Mouse (Mus musculus) layer of hippocampus, adult 18-20 months (tissue): Measurements from ENCODE around the gene Ldb2. TPM values are rescaled to one million over a fixed set of nuclear protein-coding genes. Genes with fewer than 3 reads are reported as not detected.

Experiments
- DNase-seq, 2 experiments: peaks; one replicate each; pipeline ENCODE4 v3.0.0; 2022; ENCODE audit warnings: low spot score in 2 of 2
- total RNA-seq, 2 experiments: library from RNA; stranded (reverse); gene quantifications; 2 replicates each; pipeline ENCODE4 v1.2.3; 2021

The Ldb2 gene
- total RNA-seq, 2 experiments from 2014 or later = 43.5 TPM

DNA sequence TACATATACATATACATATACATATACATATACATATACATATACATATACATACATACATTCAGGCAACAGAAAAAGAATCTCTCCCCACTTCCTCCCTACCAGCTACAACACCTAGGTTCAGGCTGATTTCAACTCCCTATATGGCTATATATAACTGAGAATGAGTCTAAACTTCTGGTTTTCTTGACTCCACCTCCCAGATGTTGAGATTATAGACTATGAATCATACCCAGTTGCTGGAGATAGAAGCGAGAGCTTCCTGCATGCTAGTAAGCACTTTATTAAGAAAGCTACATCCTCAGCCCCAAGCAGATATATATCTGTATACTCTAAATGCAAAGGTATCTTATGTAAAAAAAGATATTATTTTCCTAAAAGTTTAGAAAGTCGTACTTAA lies 74.0 kb downstream of the Ldb2 start:
- DNase-seq = no peak

DNA sequence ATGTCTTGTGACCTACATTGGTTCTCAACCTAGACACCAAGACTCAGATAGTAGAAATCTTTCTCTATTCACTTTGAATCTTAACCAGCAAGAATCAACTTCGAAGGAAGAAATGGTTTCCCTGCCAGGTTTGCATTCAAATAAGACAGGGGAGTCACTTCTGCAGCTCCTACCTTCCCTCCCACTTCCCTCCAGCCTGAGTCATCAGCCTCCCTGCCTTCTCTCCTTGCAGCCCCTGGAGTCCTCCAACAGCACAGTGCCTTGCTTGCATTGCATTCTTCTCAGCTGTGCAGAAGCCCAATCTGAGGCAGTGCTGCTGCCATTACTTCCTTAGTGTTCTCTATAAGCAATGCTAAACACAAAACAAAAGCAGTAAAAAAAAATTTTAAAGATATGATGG lies 79.6 kb downstream of the Ldb2 start:
- DNase-seq = no peak

DNA sequence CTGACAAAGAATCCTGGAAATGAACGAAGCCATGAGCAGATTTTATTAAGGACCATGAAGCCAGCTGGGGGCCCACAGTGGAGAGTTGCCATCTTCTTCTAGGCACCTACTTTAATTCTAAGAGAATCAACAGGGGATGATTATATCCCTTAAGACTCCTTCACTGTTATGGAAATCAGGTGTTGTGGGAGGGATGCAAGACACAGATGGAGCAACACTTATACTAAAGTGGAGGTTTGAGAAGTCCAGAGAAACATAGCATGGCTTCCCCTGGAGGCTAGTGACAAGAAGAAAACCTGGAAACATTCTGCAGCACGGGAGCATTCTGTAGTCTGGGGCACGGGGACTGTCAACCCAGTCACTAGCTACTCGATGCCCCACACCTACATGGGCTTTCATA lies 85.0 kb downstream of the Ldb2 start:
- no peak for DNase-seq

DNA sequence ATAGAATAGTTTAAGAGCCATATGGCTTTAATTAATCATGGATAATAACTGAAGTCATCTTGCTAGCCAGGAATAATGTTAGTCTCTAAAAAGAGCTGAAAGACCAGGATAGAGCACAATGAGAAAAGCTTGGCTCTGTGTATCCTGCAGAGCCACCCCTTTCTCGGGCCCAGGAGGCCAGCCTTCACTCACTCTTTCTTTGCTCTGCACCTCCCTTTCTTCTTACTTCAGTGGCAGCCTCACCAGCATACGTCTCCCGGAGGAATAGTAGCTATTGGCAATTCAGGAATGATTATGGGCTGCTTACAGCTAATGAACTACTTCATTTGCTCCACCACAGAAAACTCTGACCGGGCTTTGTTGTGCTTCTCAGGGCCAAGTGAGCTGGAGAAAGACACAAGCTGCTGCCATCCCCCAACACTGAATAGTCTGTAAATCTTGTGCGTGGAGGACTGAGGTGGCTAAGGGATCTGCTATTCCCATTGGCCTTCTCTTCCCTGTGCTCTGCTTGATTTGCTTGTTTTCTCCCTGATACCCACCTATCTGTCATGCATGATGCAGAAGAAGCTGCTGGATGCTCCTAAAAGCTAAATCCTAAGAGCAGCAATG lies 86.2 kb downstream of the Ldb2 start:
- no peak for DNase-seq

DNA sequence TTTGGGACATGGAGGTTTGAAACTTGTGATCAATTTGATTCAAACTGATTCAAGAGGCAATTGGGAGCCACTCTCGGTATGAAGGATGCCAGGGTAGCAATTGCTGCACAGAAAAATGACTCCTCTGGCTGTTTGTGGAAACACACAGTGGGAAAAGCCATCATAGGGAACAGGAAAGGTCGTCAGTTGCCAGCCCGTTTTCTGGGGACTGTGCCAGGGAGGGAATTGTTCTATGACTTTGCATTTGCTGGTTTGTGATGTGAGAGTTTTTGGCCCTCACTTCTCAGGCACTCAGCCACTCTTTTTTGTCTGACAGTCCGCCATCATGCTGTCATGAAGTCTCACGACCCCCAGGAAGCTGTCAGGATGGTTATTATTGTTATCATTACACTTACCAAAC lies 88.3 kb downstream of the Ldb2 start:
- DNase-seq = no peak

DNA sequence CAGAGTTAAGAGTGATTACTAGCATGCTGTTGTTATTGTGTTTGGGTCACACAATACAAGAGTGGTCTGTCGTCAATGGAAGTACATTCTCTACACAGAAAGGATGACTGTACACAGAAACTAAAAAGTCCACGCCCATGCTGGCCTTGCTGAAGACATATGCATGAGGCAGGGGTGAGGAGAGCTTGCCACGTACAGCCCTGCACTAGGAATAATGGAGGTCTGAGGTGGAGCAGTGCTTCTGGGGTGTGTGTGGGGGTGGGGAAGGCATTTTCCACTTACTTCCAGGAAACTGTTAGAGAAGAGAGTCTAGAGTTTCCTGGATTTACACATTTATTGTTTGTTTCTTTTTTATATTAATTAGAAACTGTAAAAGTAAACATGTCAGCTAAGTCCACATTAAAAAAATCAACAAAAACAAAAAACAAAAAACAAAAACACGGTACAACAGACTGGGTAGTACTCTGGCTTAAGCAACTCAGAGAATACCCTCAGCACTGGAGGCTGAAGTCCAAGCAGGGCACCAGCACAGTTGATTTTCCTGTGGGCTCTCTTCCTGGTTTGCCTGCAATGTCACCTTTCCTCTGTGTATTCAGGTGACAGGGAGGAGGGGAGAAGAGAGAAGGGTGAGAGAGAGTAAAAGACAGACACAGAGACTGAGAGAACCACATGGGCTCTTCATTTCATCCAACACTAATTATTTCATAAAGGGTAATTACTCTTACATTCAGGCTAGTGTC lies 89.2 kb downstream of the Ldb2 start:
- no peak for DNase-seq

DNA sequence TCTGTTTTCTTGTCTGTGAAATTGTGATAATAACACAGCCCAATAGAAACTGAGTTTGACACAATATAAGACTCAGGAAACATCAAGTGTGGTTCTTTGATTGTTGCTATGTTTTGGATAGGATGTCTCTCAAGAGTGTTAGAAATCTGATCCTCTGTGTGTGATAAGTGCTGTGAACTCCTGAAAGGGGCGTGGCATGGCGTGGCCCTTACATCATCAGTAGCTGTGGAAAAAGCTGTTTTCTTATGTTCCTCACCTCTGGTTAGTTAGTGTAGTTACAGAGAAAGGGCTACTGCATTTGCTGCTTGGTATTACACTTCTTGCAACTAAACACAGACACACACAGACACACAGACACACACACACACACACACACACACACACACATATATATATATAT lies 90.2 kb downstream of the Ldb2 start:
- DNase-seq = no peak

DNA sequence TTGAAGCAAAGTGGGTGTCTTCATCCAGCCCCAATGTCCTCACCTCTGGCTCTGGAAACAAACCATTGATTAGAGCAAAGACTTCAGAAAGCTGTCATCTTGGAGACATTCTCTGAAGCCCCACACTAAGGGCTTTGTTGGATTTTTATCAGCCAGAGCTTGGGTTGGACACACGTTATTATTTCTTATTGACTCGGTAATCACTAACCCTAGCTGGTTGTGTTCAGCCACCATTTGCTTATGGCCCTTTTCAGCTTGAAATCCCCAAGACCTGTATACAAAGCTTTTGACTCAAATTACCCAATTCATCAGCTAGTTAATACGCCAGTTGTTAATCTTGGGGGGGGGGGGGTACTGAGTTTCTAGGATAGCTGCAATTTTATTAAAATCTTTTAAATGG lies 91.5 kb downstream of the Ldb2 start:
- no peak for DNase-seq

DNA sequence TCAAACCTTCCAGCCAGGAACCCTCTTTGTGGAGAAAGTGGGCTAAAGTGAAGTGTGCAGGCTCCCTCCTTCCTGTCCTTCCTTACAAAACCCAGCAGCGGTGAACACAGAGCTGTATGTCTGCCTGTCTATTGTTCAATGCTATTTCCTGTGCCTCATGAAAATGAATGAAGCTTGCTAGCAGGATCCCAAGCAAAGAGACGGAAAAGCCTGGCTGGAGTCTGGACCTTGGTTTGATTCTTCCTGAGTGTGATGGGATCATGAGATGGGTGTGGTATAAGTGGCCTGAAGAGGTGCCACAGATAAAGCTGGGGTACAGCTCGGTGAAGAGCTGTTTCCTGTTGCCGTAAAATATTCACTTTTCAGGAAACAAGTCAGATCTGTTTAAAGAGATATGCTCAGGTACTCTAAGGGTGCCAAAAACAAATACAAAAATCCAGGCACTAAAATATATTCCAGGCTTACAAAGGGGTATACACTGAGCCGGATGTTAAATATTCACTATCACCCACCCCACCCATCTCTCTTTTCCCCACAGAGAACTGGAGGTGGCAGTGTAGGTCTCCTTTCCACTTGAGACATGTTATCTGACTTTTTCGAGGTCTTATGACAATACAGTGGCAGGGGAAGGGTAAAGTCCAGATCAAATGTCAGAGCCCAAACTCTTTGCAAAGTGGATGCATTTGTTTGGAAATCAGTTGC lies 92.3 kb downstream of the Ldb2 start:
- no peak for DNase-seq

DNA sequence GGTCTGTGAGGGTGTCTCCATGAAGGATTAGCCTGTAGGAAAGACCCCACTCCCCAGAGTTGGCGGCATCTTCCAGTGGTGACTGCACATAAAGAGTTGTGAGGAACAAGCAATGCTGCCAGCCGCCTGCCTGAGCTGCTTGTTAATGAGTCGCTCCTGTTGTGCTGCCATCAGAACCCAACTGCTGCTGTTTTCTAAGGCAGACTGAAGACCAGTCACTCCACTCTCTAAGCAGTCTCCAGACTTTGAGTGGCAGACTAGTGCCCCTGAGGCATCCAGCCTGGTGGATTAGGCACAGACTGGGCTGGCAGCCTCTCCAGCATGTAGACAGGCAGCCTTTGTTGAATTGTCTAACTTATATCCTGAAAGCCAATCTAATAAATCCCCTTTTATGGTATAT lies 101.5 kb downstream of the Ldb2 start:
- DNase-seq = peak in 1 of 2 experiments; percentile 31

DNA sequence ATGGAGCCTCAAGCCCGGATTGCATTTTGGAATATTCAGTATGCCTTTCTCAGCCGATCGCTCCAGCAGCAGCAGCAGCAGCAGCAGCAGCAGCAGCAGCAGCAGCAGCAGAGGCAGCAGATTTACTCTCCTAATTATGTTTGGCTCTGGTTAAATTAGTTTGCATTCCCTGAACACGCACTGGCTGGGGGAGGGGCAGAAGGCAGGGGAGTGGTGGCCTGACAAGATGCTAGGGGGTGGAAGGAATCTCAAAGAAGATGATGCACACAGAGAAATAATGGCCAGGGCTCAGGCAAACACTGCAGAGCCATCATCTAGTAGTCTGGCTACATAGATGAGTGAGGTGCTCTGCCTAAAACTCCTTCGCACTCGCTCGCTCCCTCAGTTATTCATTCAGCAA lies 102.9 kb downstream of the Ldb2 start:
- no peak for DNase-seq

DNA sequence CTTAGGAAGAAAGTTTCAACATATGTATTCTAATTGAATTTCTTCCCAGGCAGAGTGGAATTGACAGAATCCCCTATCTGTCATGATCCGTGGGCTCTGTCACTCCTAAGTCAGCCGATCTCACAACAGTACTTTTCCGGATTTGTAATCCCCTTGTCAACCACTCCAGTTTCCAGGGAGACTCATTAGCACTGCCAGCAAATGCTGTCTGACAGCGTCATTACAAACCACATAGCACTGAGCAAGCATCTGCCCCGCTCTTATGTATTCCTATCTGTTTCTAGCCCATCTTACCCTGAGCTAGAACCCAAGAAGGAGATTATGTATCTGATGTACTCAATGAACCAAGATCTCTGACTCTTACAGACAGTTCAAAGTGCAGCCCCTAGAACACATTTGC lies 105.8 kb downstream of the Ldb2 start:
- peak in 1 of 2 experiments; percentile 54 for DNase-seq

DNA sequence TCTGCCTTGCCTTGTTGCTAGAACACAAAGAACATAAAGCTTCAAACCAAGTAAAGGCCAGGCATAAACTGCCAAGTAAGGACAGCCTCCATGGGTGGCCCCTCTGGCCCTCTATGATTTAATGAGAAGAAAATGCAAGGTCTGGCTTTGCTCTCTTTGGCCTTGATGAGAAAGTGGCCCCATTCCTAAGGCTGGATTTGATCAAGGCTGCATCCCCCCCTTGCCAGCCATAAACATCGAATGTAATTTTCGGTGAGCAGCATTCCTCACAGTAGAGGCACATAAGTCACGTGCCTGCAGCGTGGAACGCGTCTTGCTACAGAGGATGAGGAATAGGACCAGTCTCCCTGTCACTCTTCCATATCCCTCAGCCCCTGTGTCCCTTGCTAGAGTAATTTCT lies 113.1 kb downstream of the Ldb2 start:
- DNase-seq = no peak

DNA sequence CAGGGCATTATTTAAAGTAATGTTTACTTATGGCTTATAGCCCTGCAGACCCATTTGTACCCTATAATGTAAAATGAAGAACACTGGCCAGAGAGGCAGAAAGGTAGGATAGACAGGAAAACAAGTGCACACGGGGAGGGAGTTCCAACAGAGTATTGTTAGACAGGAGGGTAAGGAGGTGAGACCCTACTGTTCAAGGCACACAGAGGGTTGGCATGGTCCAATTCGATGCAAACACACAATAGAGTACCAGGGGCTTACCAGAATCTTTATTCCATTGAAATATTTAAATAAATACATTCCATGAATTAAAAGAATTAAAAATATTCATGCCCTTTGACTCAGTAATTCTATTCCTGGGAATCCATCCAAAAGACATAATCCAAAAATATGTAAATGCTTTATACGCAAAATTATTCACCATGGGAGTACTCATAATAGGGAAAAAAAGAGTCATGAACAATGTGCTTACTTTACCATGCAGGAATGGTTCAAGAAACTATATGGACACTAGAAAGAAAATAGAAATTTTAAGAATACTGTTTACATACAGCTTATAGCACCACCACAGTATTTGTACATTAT lies 118.3 kb downstream of the Ldb2 start:
- no peak for DNase-seq

DNA sequence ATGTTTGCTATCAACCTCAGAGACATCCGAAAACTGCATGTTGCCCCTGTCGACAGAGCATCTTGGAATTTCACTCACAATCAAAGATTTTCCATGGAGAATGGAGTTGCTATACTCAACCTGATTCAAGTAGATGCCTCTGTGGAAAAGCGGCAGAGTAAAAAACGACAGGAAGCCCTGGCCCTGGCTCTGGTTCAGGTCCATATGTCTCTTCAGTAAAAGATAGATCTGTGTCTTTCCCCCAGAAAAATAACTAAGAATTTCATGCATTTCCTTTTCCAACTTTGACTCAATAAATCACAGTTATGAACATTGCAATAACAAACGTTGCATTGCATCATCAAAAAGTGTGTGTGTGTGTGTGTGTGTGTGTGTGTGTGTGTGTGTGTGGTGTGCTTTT lies 121.7 kb downstream of the Ldb2 start:
- DNase-seq = no peak

DNA sequence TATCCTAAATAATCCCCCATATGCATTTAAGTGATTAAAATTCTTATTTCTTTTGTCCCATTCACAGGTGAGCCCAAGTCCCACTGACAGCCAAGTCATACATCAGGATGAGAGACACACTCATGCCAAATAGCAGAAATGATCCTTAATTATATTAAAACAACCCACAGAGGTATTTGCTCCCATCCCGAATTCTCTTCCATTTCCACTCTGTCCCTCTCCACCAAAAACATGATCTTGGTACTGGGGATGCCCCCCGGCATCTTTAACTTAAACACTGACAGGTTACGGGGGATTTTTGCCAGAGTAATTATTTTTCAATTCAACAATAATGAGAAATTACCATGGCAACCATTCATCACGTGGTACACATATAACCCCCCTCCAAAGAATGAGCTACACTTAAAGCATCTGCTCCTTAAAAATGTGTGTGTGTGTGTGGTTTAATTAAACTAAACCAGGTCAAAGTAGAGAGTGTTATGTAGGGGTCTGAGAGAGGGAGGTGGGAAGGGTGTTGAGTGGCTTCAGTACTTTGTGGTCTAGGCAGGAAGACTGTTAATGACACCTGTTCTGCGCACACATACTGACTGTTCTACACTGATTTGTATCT lies 123.2 kb downstream of the Ldb2 start:
- no peak for DNase-seq

DNA sequence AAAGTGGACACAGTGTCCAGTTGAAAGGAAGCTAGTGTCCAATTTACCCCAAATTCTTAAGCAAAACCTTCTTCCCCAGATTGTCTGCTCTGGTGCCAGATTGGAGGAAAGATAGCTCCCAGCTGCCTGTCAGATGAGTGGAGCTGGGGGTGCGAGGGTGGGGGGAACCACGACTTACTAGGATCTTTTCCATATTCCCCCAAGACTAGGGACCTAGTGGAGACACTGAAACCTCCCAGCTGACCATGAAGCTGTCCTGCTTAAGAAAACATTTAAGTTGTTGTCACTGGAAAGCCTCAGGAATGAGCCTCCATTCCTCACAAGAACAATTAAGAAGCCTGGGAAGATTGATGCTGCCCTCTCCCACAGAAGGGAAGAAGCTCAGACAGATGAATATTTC lies 129.1 kb downstream of the Ldb2 start:
- DNase-seq = no peak

DNA sequence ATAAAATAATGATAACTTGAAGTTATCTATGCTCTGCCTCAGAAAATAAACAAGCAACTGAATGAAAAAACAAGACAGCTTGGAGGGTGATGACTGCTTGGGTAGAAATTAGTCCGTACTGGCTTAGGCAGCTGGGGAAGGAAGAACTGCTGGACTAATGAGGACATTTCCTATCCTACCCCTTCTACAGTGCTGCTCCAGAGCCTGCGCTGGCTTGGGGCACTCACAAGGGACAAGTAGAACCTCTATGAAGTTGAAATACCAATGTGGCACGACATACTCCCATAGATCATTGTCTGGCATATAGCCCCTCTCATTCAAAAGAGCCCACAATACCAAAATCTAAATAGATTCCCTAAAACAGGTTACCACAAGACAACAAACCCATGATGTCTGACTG lies 131.6 kb downstream of the Ldb2 start:
- no peak for DNase-seq

DNA sequence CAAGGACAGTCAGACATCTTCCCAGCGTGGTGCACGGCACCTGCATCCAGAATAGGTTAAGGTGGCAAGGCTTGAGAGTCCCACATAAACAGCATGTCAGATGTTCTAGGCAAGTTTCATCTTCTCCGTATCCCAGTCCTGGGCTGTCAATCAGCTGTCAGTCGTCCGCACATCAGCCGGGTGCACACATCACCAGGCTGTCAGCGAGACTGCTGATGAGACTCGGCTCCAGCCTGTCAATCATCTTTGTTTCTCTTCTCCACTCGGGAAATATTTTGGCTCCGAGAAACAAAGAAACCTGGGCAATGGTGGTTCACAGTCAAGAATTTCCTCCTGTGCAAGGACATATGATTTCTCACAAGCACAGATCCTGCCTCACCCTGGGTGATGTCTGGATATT lies 132.1 kb downstream of the Ldb2 start:
- DNase-seq = peak in 1 of 2 experiments; percentile 30

DNA sequence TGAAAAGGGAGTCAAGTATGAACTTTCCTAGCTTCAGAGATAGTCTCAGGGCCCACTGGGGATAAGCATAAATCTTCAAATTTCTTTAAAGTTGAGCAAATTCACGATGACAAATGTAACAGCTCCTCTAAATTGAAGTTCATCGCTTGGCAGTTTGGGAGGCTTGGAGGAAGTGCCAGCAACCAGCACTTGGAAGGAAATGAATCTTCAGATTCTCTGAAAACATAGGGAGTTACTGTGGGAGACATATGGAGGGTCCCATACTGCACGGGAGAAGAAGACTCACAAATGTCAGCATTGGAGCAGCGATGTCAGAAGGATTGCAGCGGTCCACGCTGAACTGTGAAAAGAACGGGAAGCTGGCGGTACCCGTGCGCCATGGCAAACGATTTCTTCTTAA lies 139.8 kb downstream of the Ldb2 start:
- peak in 1 of 2 experiments; percentile 25 for DNase-seq

DNA sequence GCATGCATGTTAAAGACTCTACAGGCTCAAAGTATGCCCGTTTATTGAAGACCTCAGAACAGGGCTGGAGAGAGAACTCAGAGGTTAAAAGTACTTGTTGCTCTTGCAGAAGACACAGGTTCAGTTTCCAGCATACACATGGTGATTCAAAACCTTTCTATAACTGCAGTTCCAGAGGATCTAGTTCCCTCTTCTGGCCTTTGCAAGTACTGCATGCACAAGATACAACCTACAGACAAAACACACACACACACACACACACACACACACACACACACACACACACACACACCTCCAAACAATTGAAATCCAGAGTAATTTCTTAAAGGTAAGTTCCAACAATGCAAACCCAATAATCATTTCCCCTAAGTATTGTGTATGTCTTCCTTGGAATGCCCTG lies 142.8 kb downstream of the Ldb2 start:
- no peak for DNase-seq

DNA sequence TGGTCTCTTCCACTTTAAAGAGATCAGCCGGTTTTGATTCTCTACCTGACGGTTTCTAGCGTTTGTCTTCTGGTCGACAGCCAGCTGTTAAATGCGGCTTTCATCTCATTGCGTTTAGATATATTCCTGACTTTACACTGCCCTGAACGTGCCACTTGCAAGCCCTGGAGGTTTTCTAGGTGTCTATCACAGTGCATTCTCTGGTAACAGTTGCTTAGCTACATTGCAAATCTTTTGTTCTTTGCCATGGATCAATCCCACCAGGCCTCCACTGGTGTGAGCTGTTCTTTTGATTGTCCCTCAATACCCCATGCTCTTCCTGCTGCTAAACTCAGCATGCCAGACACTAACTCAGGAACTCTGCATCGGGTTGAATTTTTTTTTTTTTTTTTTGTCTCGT lies 145.1 kb downstream of the Ldb2 start:
- DNase-seq = no peak
